Mouse (Mus musculus) erythroblast, embryonic 14.5 days (primary cell): ENCODE data around the gene Pan3. TPM values are rescaled to one million over a fixed set of nuclear protein-coding genes. Genes with fewer than 3 reads are reported as not detected.
"Not testable (repeated sequence)": the region's sequence is repeated elsewhere in the genome, so short reads cannot be mapped to it uniquely, and the experiment has no call there.

ENCODE experiments used
- H3K27me3 ChIP-seq: 2 replicates; pipeline ENCODE4 v1.6.1; 2012; ENCODE audit warnings: inconsistent platforms; ENCODE audit not compliant: control insufficient read depth
- H3K36me3 ChIP-seq: 2 replicates; pipeline ENCODE4 v1.6.1; 2012; ENCODE audit warnings: mild to moderate bottlenecking, inconsistent platforms; ENCODE audit not compliant: control insufficient read depth
- H3K4me1 ChIP-seq: 2 replicates; pipeline ENCODE4 v1.6.1; 2012; ENCODE audit warnings: inconsistent platforms; ENCODE audit not compliant: control insufficient read depth
- H3K4me3 ChIP-seq: replicated peaks from 2 replicates; pipeline ENCODE3; 2012; ENCODE audit warnings: moderate library complexity, mild to moderate bottlenecking, inconsistent platforms
- H3K9me3 ChIP-seq: 2 replicates; pipeline ENCODE4 v1.6.1; 2012; ENCODE audit warnings: low read length, inconsistent platforms, mixed read lengths; ENCODE audit not compliant: control insufficient read depth
- GATA1 ChIP-seq: IDR thresholded peaks from 2 replicates; pipeline ENCODE4 v1.6.1; 2012; ENCODE audit warnings: low read length, inconsistent platforms, mixed read lengths
- TAL1 ChIP-seq: IDR thresholded peaks from 3 replicates; pipeline ENCODE4 v1.6.1; 2012; ENCODE audit warnings: low read length, inconsistent platforms, mixed read lengths
- polyA plus RNA-seq: library from polyadenylated mRNA; stranded (reverse); fragments of >175 nt; gene quantifications from 2 replicates; pipeline ENCODE4 v1.2.3, GENCODE M21; 2012

Gene Pan3
- polyA plus RNA-seq, 1 experiment = 1.3 TPM

DNA sequence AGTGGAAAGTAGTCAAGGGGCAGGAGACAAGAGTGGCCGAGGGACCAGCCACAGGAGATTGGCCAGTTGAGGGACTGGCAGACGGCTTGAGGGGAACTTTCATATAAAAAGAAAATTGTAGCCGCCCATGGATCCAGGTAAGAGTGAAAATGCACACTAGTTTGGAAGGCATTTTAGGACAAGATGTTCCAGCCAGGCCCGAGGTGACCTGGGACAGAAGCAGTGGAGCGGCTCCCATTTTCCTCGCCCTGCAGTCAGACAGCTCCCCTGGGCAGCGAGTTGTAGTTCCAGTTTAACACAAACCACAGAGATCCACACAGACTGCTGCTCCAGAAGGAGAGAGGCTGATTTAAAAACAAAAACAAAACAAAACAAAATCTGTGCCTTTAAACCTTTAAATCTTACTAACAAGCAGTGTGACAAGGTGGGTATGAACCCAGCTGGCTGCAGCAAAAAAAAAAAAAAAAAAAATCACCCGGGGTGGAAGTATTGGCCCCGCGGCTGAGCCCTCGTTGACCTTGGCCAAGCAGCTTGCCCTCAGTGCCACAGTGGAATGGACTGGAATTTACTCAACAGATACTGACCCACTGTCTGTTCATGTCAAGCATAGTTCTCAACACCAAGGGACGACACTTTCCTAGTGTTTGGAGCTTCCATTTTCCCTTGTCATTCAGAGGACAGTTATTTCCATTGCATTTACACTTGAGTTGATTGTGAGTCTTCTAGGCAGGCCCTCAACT is 119.2 kb downstream of the Pan3 start:
- TF ChIP-seq TAL1 (no peak), GATA1 (no peak)
- H3K27me3 ChIP-seq = no peaks in the 10 kb centered on the region
- no peak overlapping the region for H3K4me3 ChIP-seq
- no peaks in the 10 kb centered on the region for H3K9me3 ChIP-seq
- no peaks in the 10 kb centered on the region for H3K4me1 ChIP-seq
- H3K36me3 ChIP-seq = peaks cover 71% of the 10 kb centered on the region

DNA sequence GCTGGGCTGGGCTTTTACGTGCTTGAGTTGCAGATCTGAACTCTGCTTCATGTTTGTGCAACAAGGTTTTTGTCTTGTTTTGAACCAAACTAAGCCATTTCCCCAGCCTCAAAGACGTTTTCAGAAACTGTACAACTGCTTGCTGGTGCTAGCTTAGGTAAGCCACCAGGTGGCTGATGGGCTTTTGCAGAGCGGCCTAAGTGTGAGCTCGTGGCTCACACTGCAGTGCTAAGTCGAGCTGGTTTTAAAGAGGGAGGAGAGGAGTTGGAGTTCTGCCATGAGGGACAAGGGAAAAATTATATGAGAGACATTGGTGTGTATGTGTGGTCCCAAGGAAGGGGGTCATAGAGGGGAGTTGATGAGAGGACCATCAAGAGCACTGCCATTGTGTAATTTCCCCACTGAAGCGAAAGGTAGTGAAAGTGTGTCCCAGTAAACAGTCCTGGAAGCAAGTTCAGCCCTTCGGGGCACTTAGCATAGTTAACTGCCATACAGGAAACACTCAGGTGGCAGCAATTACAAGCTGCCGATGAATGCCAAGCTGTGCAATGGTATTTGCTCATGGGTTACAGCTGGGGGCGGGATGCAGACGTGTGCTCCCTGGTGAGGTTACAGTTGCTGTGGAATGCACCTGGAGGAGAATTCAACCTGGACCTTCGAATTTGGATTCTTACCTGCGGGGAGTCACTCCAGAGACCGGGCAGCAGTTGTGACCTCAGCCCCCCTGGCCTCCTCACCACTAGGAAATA is 122.1 kb downstream of the Pan3 start:
- no peaks in the 10 kb centered on the region for H3K9me3 ChIP-seq
- no peak for TF ChIP-seq TAL1
- no peak for TF ChIP-seq GATA1
- no peak overlapping the region for H3K4me3 ChIP-seq
- H3K36me3 ChIP-seq = peaks cover 45% of the 10 kb centered on the region
- H3K4me1 ChIP-seq = no peaks in the 10 kb centered on the region
- no peaks in the 10 kb centered on the region for H3K27me3 ChIP-seq

DNA sequence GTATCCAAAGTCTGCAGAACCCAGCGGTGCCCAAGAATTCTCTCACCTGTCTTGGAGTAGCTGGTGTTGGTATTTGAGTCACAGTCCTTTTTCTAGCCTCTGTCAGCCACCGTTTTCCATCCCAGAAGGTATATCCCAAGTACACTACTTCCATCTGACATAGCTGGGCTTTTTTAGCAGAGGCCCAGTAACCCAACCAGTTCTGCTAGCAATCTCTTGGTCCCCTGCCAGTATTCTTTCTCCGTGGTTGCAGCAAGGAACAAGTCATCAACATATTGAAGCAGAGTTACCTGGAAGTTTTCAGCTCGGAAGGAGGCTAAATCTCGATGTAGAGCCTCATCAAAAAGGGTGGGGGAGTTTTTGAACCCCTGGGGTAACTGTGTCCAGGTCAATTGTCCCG is 127.7 kb downstream of the Pan3 start:
- H3K9me3 ChIP-seq, H3K4me1 ChIP-seq, H3K36me3 ChIP-seq, H3K4me3 ChIP-seq, H3K27me3 ChIP-seq: not testable (repeated sequence)

DNA sequence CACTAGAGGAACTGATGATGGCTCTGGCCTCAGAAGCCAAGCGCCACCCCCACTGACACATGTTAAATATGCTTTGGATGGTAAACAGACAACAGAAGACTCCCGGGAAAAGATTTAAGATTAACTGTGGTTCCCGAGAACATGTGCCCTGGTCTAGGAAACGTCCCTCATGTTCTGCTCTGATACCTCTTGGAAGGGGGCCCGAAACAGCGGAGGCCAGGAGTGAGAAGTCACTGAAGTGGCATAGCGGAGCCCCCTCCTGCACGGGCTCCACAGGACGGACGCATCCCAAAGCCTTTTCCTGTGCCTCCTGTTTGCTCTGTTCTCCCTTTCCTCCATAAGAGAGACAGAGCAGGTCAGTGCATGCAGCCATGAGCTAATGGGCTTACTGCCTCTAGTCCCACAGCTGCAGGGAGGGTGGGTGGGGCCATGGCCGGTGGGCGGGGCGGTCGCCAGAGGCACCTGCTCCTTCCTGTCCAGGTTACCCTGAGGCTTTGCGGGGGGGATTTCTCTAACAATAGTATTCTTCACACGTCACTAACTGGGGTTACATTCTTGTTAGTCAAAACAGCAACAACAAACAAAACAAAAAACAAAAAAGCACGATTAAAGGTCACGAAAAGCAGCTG is 133.7 kb downstream of the Pan3 start:
- Histone ChIP-seq H3K9me3 (no peaks in the 10 kb centered on the region), H3K4me3 (no peak overlapping the region), H3K4me1 (no peaks in the 10 kb centered on the region), H3K27me3 (no peaks in the 10 kb centered on the region), H3K36me3 (no peaks in the 10 kb centered on the region)
- TF ChIP-seq GATA1 (no peak), TAL1 (no peak)

DNA sequence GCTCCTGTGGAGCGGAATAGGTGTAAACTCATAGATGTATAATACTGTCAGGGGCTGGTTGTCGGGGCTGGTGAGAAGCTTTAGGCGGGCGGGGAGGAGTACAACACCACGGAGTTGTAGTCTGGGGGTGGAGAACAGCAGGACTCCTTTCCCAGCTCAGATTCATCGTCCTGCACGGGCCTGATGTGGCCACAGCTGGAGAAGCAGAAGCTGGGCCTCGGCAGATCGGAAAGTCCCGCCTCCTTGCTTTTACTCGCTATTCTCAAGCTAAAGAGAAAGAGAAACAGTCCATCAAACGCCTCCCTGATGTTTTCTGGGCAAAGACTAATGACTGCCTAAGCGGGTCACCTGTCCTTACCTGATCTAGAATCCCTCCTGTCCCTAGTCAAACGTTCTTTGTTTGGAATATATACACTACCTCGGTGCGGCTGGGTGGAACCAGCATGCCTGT is 134.2 kb downstream of the Pan3 start:
- no peak for TF ChIP-seq GATA1
- TF ChIP-seq TAL1 = no peak
- H3K27me3 ChIP-seq = no peaks in the 10 kb centered on the region
- H3K36me3 ChIP-seq = no peaks in the 10 kb centered on the region
- no peak overlapping the region for H3K4me3 ChIP-seq
- no peaks in the 10 kb centered on the region for H3K9me3 ChIP-seq
- no peaks in the 10 kb centered on the region for H3K4me1 ChIP-seq

DNA sequence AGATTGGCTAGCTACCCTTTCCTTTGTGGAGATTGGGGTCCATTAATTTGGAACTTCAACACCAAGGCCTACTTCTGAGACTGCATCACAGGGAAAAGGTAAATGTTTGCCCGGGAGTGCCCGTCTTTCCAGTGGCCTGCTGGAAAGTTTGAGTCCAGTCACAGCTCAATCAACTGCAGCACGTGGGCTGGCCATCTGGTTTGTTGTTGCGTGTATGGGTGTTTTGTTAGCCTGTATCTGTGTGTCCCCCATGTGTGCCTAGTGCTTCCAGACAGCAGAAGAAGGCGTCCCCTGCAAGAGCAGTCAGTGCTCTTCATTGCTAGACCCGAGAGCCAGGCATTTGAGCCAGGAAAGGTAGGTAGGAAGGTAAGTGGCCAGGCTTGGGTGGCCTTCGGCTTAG is 135.5 kb downstream of the Pan3 start:
- no peaks in the 10 kb centered on the region for H3K9me3 ChIP-seq
- H3K36me3 ChIP-seq = no peaks in the 10 kb centered on the region
- no peaks in the 10 kb centered on the region for H3K27me3 ChIP-seq
- H3K4me3 ChIP-seq = no peak overlapping the region
- H3K4me1 ChIP-seq = no peaks in the 10 kb centered on the region
- no peak for TF ChIP-seq GATA1
- TF ChIP-seq TAL1 = no peak

DNA sequence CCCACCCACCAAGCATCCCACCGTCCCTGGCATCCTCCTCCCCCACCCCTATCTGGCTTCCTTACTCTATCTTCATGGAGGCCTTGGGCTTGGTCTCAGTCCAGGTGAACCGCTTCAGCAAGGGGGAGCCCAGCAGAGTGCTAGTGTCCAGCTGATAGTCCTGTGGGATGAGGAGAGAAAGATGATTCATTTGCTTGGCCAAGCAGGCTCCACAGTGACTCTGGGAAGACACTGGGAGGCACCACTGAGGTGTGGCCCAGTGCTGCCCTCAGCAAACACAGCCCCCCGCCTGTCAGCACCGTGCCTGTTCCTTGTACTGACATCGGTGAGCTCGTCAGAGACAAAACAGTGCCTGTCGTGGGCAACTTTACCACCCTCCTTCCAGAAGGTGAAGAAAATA is 136.4 kb downstream of the Pan3 start:
- no peaks in the 10 kb centered on the region for H3K36me3 ChIP-seq
- H3K4me1 ChIP-seq = no peaks in the 10 kb centered on the region
- TF ChIP-seq TAL1 (no peak), GATA1 (no peak)
- H3K4me3 ChIP-seq = no peak overlapping the region
- H3K27me3 ChIP-seq = no peaks in the 10 kb centered on the region
- H3K9me3 ChIP-seq = no peaks in the 10 kb centered on the region

DNA sequence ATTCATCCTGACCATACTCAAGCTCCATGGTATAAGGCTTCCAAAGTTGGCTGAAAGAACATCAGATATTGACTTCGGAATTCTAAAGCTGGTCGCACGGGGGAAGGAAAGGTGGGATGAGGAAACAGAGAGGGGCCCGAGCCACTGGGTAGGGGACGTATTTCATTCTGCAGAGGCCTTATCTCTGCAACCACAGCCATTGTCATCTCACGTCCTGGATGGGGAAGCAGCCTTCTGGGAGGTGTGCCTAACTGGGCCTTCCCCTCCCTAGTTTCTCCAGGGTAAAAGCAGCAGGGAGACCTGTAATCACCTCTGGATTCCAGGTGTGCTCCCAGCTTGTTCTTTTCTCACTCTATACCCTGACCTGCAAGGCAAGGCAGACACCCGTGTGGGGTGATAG is 142.7 kb downstream of the Pan3 start:
- Histone ChIP-seq H3K36me3 (no peaks in the 10 kb centered on the region), H3K4me1 (no peaks in the 10 kb centered on the region), H3K4me3 (no peak overlapping the region), H3K9me3 (no peaks in the 10 kb centered on the region), H3K27me3 (no peaks in the 10 kb centered on the region)
- no peak for TF ChIP-seq GATA1
- TF ChIP-seq TAL1 = no peak

DNA sequence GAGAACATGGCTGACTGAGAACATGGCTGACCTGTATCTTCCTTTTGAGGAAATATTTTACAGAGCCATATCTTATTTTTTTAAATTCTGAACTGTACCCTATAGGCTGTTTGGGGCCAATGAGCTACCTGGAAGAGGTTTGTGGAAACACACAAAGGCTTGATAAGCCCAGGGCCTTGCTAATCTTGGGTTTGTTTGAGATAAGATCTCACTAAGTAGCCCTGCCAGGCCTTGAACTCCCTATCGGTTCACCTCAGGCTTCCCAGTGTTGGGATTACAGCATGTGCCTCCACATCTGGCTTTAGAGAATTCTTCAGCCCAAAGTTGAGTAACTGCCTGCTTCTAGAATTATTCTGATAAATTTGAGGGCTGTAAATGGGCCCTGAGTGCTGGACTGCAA is 143.6 kb downstream of the Pan3 start:
- H3K36me3 ChIP-seq = no peaks in the 10 kb centered on the region
- TF ChIP-seq GATA1 (no peak), TAL1 (no peak)

DNA sequence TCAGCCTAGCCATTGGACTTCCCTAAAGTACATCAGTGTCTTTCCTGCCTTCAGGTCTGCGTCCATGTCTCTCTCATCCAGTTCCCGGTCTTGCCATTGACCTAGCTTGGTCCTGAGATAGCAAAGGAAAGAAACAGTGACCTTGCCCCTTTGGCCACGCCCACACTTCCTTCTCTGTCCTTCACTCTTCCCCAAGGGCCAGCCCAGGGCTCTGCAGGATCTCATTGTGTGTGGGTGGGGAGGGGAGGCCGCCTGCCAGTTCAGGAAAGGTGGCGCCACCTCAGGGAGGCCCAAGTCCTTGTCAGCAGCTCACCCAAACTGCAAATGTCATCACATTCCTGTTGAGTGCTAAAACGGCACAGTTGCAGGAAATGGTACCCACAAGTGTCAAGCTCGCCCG is 144.6 kb downstream of the Pan3 start:
- H3K4me3 ChIP-seq = no peak overlapping the region
- TF ChIP-seq GATA1 (no peak), TAL1 (no peak)

More for the DNA sequence above, 143.6 kb downstream of the Pan3 start:
- Histone ChIP-seq H3K4me3 (no peak overlapping the region), H3K4me1 (no peaks in the 10 kb centered on the region), H3K9me3 (no peaks in the 10 kb centered on the region), H3K27me3 (no peaks in the 10 kb centered on the region)

More for the DNA sequence above, 144.6 kb downstream of the Pan3 start:
- H3K4me1 ChIP-seq = no peaks in the 10 kb centered on the region
- no peaks in the 10 kb centered on the region for H3K27me3 ChIP-seq
- peaks cover 4% of the 10 kb centered on the region for H3K9me3 ChIP-seq
- H3K36me3 ChIP-seq = no peaks in the 10 kb centered on the region
